In the genomic region with DNA sequence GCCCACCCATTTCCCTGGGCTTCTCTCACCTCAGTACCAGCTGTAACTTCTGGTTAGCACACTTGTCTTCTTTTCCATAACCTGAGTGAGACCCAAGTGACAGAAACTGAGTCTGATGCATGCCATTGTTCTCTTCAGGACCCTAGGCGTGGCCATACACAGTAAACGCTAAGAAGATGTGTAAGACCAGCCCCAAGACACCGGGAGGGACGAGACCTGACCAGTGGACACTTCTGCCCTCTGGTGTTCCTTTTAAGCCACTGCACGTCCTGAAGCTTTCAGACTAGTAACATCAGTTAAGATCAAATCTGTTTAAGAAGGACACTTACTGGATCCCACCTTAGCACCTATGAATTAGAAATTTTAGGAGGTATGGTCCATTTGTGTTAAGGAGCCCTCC, we compare ENCODE assay signal across 9 mouse cellular contexts. TPM values are rescaled to one million over a fixed set of nuclear protein-coding genes. Genes with fewer than 3 reads are reported as not detected.
DNase-seq lines count a peak whose midpoint lies in the region; ATAC-seq lines count a peak whose summit lies in the region.
"Had no signal": no experiment of that assay in that cellular context is flagged by ENCODE, and none has a peak within 500 bp of the region (broad histone marks: within the 10 kb centered on the region; RNA-seq: fewer than 3 reads in every experiment).

No protein-coding gene starts in this region.

- no peak overlapping the region for H3K27ac ChIP-seq in kidney, embryonic 16.5 days (ENCODE audit: low read length)
- H3K27ac ChIP-seq in embryonic facial prominence, embryonic 14.5 days (replicated peaks; ENCODE audit: low read depth, low read length): 0 out of 2 replicates have a peak overlapping the region, but pooled peaks have one; percentile 15
- 0 out of 2 replicates have a peak overlapping the region, but pooled peaks have one; percentile 37 for H3K27ac ChIP-seq in limb, embryonic 10.5 days
- H3K27ac ChIP-seq: liver, embryonic 15.5 days had no signal

- no peak for ATAC-seq in kidney, embryonic 16.5 days (ENCODE audit: low FRiP score, low TSS enrichment)
- ATAC-seq in embryonic facial prominence, embryonic 14.5 days (ENCODE audit: low read depth): no peak
- ATAC-seq in monocyte, adult 5-6 weeks (replicated peaks; ENCODE audit: insufficient number of reproducible peaks, low FRiP score, low TSS enrichment, poor library complexity, severe bottlenecking): peak; percentile 63; the same call in 1 of the 2 replicates

- peaks cover 9% of the 10 kb centered on the region for H3K4me1 ChIP-seq in kidney, embryonic 16.5 days (ENCODE audit: insufficient read depth, low read length)
- peaks cover 10% of the 10 kb centered on the region for H3K4me1 ChIP-seq in embryonic facial prominence, embryonic 14.5 days (ENCODE audit: control insufficient read depth, insufficient read depth, low read length)
- H3K4me1 ChIP-seq in limb, embryonic 10.5 days: peaks cover 28% of the 10 kb centered on the region
- H3K4me1 ChIP-seq: liver, embryonic 15.5 days had no signal

- H3K36me3 ChIP-seq in kidney, embryonic 16.5 days (ENCODE audit: insufficient read depth, low read length): no peaks in the 10 kb centered on the region
- no peaks in the 10 kb centered on the region for H3K36me3 ChIP-seq in embryonic facial prominence, embryonic 14.5 days (ENCODE audit: control insufficient read depth, insufficient read depth, low read length)
- no peaks in the 10 kb centered on the region for H3K36me3 ChIP-seq in limb, embryonic 10.5 days
- H3K36me3 ChIP-seq: liver, embryonic 15.5 days had no signal

- no peak overlapping the region for H3K9ac ChIP-seq in kidney, embryonic 16.5 days (replicated peaks; ENCODE audit: low read length)
- H3K9ac ChIP-seq in embryonic facial prominence, embryonic 14.5 days (ENCODE audit: low read depth, low read length): no peak overlapping the region
- H3K9ac ChIP-seq: liver, embryonic 15.5 days had no signal

- peak; percentile 77 for DNase-seq in kidney, adult 18-20 months
- peak; percentile 80 for DNase-seq in adipocyte (ENCODE audit: low spot score)
- DNase-seq in embryonic facial prominence, embryonic 14.5 days (ENCODE audit: low spot score): peak; percentile 90
- DNase-seq in heart, postnatal 36 days: peak; percentile 72 to 77
- peak; percentile 80 for DNase-seq in limb, embryonic 10.5 days (ENCODE audit: low spot score)
- DNase-seq in thymus, postnatal 14 days: peak; percentile 45

- H3K4me2 ChIP-seq in kidney, embryonic 16.5 days (replicated peaks; ENCODE audit: low read depth, low read length): no peak overlapping the region
- H3K4me2 ChIP-seq in embryonic facial prominence, embryonic 14.5 days (ENCODE audit: low read depth, low read length): peak overlapping the region; percentile 14; the same call in 1 of the 2 replicates
- H3K4me2 ChIP-seq: liver, embryonic 15.5 days had no signal

- intact Hi-C loops in heart, postnatal 36 days (cut with DNase I): loop anchor here (1.0 to 5.0 kb wide), 2 partner anchors 33 to 93 kb away; no protein-coding TSS in a partner anchor

- no peaks in the 10 kb centered on the region for H3K27me3 ChIP-seq in kidney, embryonic 16.5 days (ENCODE audit: insufficient read depth, low read length)
- no peaks in the 10 kb centered on the region for H3K27me3 ChIP-seq in embryonic facial prominence, embryonic 14.5 days (replicated peaks; ENCODE audit: control insufficient read depth, insufficient read depth, low read length)
- no peaks in the 10 kb centered on the region for H3K27me3 ChIP-seq in limb, embryonic 10.5 days (ENCODE audit: low read depth, poor library complexity, severe bottlenecking)
- H3K27me3 ChIP-seq: liver, embryonic 15.5 days had no signal

- no peaks in the 10 kb centered on the region for H3K9me3 ChIP-seq in kidney, embryonic 16.5 days (ENCODE audit: low read length)
- H3K9me3 ChIP-seq in embryonic facial prominence, embryonic 14.5 days (ENCODE audit: control insufficient read depth, low read length): no peaks in the 10 kb centered on the region
- no peaks in the 10 kb centered on the region for H3K9me3 ChIP-seq in limb, embryonic 10.5 days (replicated peaks)
- H3K9me3 ChIP-seq: liver, embryonic 15.5 days had no signal

- H3K4me3 ChIP-seq in kidney, embryonic 16.5 days (ENCODE audit: low read length): no peak overlapping the region
- no peak overlapping the region for H3K4me3 ChIP-seq in embryonic facial prominence, embryonic 14.5 days (ENCODE audit: low read depth, low read length)
- H3K4me3 ChIP-seq in limb, embryonic 10.5 days: no peak overlapping the region
- H3K4me3 ChIP-seq: liver, embryonic 15.5 days had no signal

- WGBS in kidney, embryonic 16.5 days: 2% methylated on average over 5 of the region's 5 CpGs
- 3% methylated on average over 5 of the region's 5 CpGs for WGBS in embryonic facial prominence, embryonic 14.5 days
- WGBS in limb, embryonic 10.5 days: 3% methylated on average over 5 of the region's 5 CpGs

RNA-seq across cellular contexts. Expression of gene Serpinh1, which starts 12.0 kb away (rescaled TPM):
- 1,752 and 1,857 TPM in 2 replicates for polyA plus RNA-seq in kidney, embryonic 16.5 days (2015; fragmentation: Nextera tagmentation; extraction: Ambion mirVana)
- polyA plus RNA-seq in embryonic facial prominence, embryonic 14.5 days (2014; fragmentation: Nextera tagmentation; extraction: Ambion mirVana): 918 and 945 TPM in 2 replicates
- 100 to 1,000 TPM; 241 to 339 TPM for total RNA-seq in heart, postnatal 36 days (2021)
- 1,171 and 1,177 TPM in 2 replicates for polyA plus RNA-seq in limb, embryonic 10.5 days (2016; fragmentation: Nextera tagmentation; extraction: Ambion mirVana)
- total RNA-seq in monocyte, adult 5-6 weeks (2017): not detected in 3 replicates

RNA-seq across cellular contexts. Expression of gene Gdpd5, which starts 16.1 kb away (rescaled TPM):
- 20.5 TPM in 2 replicates for polyA plus RNA-seq in kidney, embryonic 16.5 days (2015; fragmentation: Nextera tagmentation; extraction: Ambion mirVana)
- 15.0 and 17.5 TPM in 2 replicates for polyA plus RNA-seq in embryonic facial prominence, embryonic 14.5 days (2014; fragmentation: Nextera tagmentation; extraction: Ambion mirVana)
- total RNA-seq in heart, postnatal 36 days (2021): 10 to 100 TPM; 22.6 to 23.2 TPM
- polyA plus RNA-seq in limb, embryonic 10.5 days (2016; fragmentation: Nextera tagmentation; extraction: Ambion mirVana): 9.9 and 12.3 TPM in 2 replicates
- 1.3 to 1.6 TPM (median 1.5 TPM) in 3 replicates for total RNA-seq in monocyte, adult 5-6 weeks (2017)
